Mouse (Mus musculus) heart, embryonic 15.5 days (tissue): ENCODE data around the gene Gm498. TPM values are rescaled to one million over a fixed set of nuclear protein-coding genes. Genes with fewer than 3 reads are reported as not detected.

Experiments
- ATAC-seq: fragments of 200-750 bp; cut with Nextera tagmentation; replicated peaks from 2 replicates; pipeline ENCODE4 v1.8.0; 2017; ENCODE audit warnings: low read depth, moderate TSS enrichment; ENCODE audit not compliant: insufficient number of reproducible peaks, insufficient read depth, low FRiP score
- H3K27ac ChIP-seq: fragments of 300-500 bp; sonication (generic); 2 replicates; pipeline ENCODE4 v1.5.1; 2015; ENCODE audit warnings: mild to moderate bottlenecking, inconsistent platforms
- H3K27me3 ChIP-seq: fragments of 300-500 bp; sonication (generic); 2 replicates; pipeline ENCODE4 v1.6.1; 2015; ENCODE audit warnings: inconsistent platforms
- H3K36me3 ChIP-seq: fragments of 300-500 bp; sonication (generic); 2 replicates; pipeline ENCODE4 v1.6.1; 2015; ENCODE audit warnings: mild to moderate bottlenecking, inconsistent platforms
- H3K4me1 ChIP-seq: fragments of 300-500 bp; sonication (generic); replicated peaks from 2 replicates; pipeline ENCODE4 v1.6.1; 2015; ENCODE audit warnings: inconsistent platforms
- H3K4me2 ChIP-seq: fragments of 300-500 bp; sonication (generic); 2 replicates; pipeline ENCODE4 v1.6.1; 2015; ENCODE audit warnings: inconsistent platforms, mild to moderate bottlenecking, moderate library complexity
- H3K4me3 ChIP-seq: fragments of 300-500 bp; sonication (generic); 2 replicates; pipeline ENCODE4 v1.5.1; 2015; ENCODE audit warnings: mild to moderate bottlenecking, inconsistent platforms
- H3K9ac ChIP-seq: fragments of 300-500 bp; sonication (generic); 2 replicates; pipeline ENCODE4 v1.6.1; 2015; ENCODE audit warnings: mild to moderate bottlenecking, inconsistent platforms
- H3K9me3 ChIP-seq: fragments of 300-500 bp; sonication (generic); replicated peaks from 2 replicates; pipeline ENCODE4 v1.6.1; 2016; ENCODE audit warnings: inconsistent platforms
- WGBS: fragments of 180-500 bp; shearing (Covaris S2); methylation state at CpG from one replicate; pipeline ENCODE4 v1.1.7; 2015; ENCODE audit warnings: mixed read lengths; 5-methylcytosine and 5-hydroxymethylcytosine counted together
- polyA plus RNA-seq: library from polyadenylated mRNA; unstranded; fragments of >200 nt; fragmentation: Nextera tagmentation; extraction: Ambion mirVana; gene quantifications from 2 replicates; pipeline ENCODE4 v1.2.1, GENCODE M21; 2015

Gene Gm498
- polyA plus RNA-seq = not detected in 2 replicates

DNA sequence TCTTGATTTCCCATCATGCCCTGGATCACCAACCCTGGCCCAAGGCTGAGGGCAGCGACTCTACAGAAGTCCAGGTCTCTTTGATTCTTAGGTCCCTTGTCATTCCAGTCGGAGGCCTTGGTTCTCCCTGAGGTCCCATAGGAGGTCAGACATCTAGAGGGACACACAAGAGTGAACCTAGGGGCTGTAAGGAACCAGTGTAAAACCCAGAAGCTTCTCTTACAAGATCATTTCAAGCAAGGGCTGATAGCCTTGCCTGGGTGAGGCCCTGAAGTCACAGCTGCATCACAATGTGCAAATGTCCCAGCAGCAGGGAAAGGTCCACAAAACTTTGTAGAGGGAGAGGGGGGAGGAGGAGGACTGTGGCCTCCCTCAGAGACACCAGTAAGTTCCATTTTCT lies at the start of gene Gm498:
Gm498 (plus strand) TSS at position 301 of the 400 bp plus-strand sequence.
- H3K27me3 ChIP-seq = no peaks in the 10 kb centered on the region
- WGBS = 91% methylated on average over 2 of the region's 2 CpGs

GRCm38 (mm10) chr7:143819201-143819600 lies 47.4 kb upstream of the Gm498 start:
- peaks cover 25% of the 10 kb centered on the region; the same call in 1 of the 2 replicates for H3K36me3 ChIP-seq
- H3K4me2 ChIP-seq = no peak overlapping the region
- WGBS = 63% methylated on average over 4 of the region's 4 CpGs
- no peak overlapping the region for H3K9ac ChIP-seq
- no peaks in the 10 kb centered on the region for H3K27me3 ChIP-seq
- no peaks in the 10 kb centered on the region for H3K9me3 ChIP-seq
- no peak overlapping the region for H3K27ac ChIP-seq
- H3K4me1 ChIP-seq = peaks cover 13% of the 10 kb centered on the region
- no peak for ATAC-seq
- no peak overlapping the region for H3K4me3 ChIP-seq

More for the DNA sequence above, at the start of gene Gm498:
- Histone ChIP-seq H3K4me1 (no peaks in the 10 kb centered on the region), H3K4me3 (no peak within 1 kb of the TSS), H3K27ac (no peak within 1 kb of the TSS), H3K36me3 (no peaks in the 10 kb centered on the region), H3K4me2 (no peak within 1 kb of the TSS), H3K9ac (no peak within 1 kb of the TSS), H3K9me3 (no peaks in the 10 kb centered on the region)
- ATAC-seq = no peak

- H3K4me1 ChIP-seq = peaks cover 13% of the 10 kb centered on the region
Measured at GRCm38 (mm10) chr7:143821241-143821640, 45.4 kb upstream of the Gm498 start.

GRCm38 (mm10) chr7:143822375-143823265 lies 44.0 kb upstream of the Gm498 start, which contains the start of the genes Nadsyn1 and Dhcr7:
Nadsyn1 (minus strand) TSS chr7:143822849.
Dhcr7 (plus strand) TSS chr7:143823145.
- under 1% methylated on average over 40 of the region's 40 CpGs for WGBS
- Histone ChIP-seq H3K27ac (peak within 1 kb of the TSS; percentile 76), H3K9ac (peak within 1 kb of the TSS; percentile 64), H3K4me3 (peak within 1 kb of the TSS; percentile 64), H3K9me3 (no peaks in the 10 kb centered on the region), H3K36me3 (peaks cover 6% of the 10 kb centered on the region; the same call in 1 of the 2 replicates), H3K4me2 (peak within 1 kb of the TSS; percentile 79), H3K27me3 (no peaks in the 10 kb centered on the region), H3K4me1 (peaks cover 13% of the 10 kb centered on the region)
- ATAC-seq = peak; percentile 99

More at GRCm38 (mm10) chr7:143821241-143821640, 45.4 kb upstream of the Gm498 start:
- WGBS = 91% methylated on average over 2 of the region's 2 CpGs
- H3K9ac ChIP-seq = no peak overlapping the region
- no peak overlapping the region for H3K27ac ChIP-seq
- no peak overlapping the region for H3K4me3 ChIP-seq
- no peak for ATAC-seq
- H3K36me3 ChIP-seq = peaks cover 10% of the 10 kb centered on the region; the same call in 1 of the 2 replicates
- H3K27me3 ChIP-seq = no peaks in the 10 kb centered on the region
- no peaks in the 10 kb centered on the region for H3K9me3 ChIP-seq
- H3K4me2 ChIP-seq = no peak overlapping the region

- peak; percentile 1; the same call in 1 of the 2 replicates for ATAC-seq
- Histone ChIP-seq H3K4me2 (peak overlapping the region; percentile 79), H3K27me3 (no peaks in the 10 kb centered on the region), H3K27ac (peak overlapping the region; percentile 76), H3K4me3 (peak overlapping the region; percentile 64), H3K9ac (peak overlapping the region; percentile 29), H3K9me3 (no peaks in the 10 kb centered on the region), H3K36me3 (peaks cover 1% of the 10 kb centered on the region; the same call in 1 of the 2 replicates), H3K4me1 (peaks cover 13% of the 10 kb centered on the region)
- WGBS = 74% methylated on average over 4 of the region's 4 CpGs
Measured at GRCm38 (mm10) chr7:143823266-143823605, 43.4 kb upstream of the Gm498 start.

GRCm38 (mm10) chr7:143826985-143827384 lies 39.7 kb upstream of the Gm498 start:
- H3K9me3 ChIP-seq = no peaks in the 10 kb centered on the region
- H3K27me3 ChIP-seq = no peaks in the 10 kb centered on the region
- WGBS = 85% methylated on average over 2 of the region's 2 CpGs
- H3K9ac ChIP-seq = no peak overlapping the region
- ATAC-seq = no peak
- peaks cover 17% of the 10 kb centered on the region for H3K4me1 ChIP-seq
- no peak overlapping the region for H3K27ac ChIP-seq
- no peaks in the 10 kb centered on the region for H3K36me3 ChIP-seq
- no peak overlapping the region for H3K4me2 ChIP-seq
- no peak overlapping the region for H3K4me3 ChIP-seq

DNA sequence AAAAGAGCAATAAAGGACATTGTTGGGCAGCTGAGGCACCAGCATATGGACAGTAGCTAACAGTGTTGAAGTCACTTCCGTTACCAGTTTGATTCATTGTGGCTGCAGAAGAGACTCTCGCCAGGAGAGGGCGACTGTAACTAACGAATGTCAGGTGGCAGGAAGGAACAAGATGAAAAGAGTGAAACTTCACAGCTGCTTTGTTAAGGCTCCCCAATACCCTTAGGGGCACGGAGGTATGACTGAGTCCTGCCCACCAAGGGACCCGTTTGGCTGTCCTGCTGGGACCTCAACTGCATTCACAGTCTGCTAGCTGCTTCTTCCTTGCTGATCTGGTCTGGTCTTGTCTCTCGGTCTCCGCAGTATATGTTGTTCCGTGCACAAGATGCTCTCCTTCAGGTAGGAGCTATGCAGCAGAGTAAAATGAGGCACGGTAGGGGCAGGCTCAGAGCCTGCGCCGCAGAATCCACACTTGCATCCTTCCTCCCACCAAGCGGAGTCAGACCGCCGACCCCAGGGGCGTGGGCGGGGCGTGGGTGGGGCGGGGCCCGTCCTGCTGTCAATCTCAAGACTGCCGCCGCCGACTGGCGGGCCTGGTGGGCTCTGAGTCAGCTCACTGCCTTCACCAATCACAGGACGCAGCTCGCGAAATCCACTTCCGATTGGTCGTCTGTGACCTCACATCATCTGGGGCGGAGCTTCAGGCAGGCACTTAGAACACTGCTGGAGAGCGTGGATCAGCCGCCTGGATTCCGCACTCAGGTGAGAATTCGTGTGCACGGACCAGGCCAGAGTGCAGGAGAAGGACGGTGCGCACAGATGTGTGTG lies 36.9 kb upstream of the Gm498 start:
- peak overlapping the region; percentile 74 for H3K4me3 ChIP-seq
- peak overlapping the region; percentile 89 for H3K4me2 ChIP-seq
- peak; percentile 97 for ATAC-seq
- peak overlapping the region; percentile 92 for H3K27ac ChIP-seq
- H3K27me3 ChIP-seq = no peaks in the 10 kb centered on the region
- no peaks in the 10 kb centered on the region for H3K9me3 ChIP-seq
- 3% methylated on average over 37 of the region's 37 CpGs for WGBS
- peaks cover 18% of the 10 kb centered on the region for H3K4me1 ChIP-seq
- peak overlapping the region; percentile 66 for H3K9ac ChIP-seq
- no peaks in the 10 kb centered on the region for H3K36me3 ChIP-seq

- Histone ChIP-seq H3K27me3 (no peaks in the 10 kb centered on the region), H3K4me2 (peak overlapping the region; percentile 89), H3K9me3 (no peaks in the 10 kb centered on the region), H3K4me1 (peaks cover 20% of the 10 kb centered on the region), H3K27ac (peak overlapping the region; percentile 43; the same call in 1 of the 2 replicates), H3K36me3 (no peaks in the 10 kb centered on the region), H3K4me3 (peak overlapping the region; percentile 74), H3K9ac (peak overlapping the region; percentile 59)
- ATAC-seq = no peak
- WGBS = 6% methylated on average over 6 of the region's 6 CpGs
Measured at GRCm38 (mm10) chr7:143830399-143830798, 36.2 kb upstream of the Gm498 start.

GRCm38 (mm10) chr7:143832196-143832595 lies 34.4 kb upstream of the Gm498 start:
- no peak overlapping the region for H3K4me2 ChIP-seq
- H3K4me3 ChIP-seq = no peak overlapping the region
- 78% methylated on average over 8 of the region's 8 CpGs for WGBS
- no peaks in the 10 kb centered on the region for H3K27me3 ChIP-seq
- no peak for ATAC-seq
- peaks cover 2% of the 10 kb centered on the region; the same call in 1 of the 2 replicates for H3K36me3 ChIP-seq
- H3K9me3 ChIP-seq = no peaks in the 10 kb centered on the region
- no peak overlapping the region for H3K27ac ChIP-seq
- peaks cover 20% of the 10 kb centered on the region for H3K4me1 ChIP-seq
- H3K9ac ChIP-seq = no peak overlapping the region

GRCm38 (mm10) chr7:143832611-143833010 lies 34.0 kb upstream of the Gm498 start:
- Histone ChIP-seq H3K27ac (no peak overlapping the region), H3K4me2 (no peak overlapping the region), H3K4me3 (no peak overlapping the region), H3K27me3 (no peaks in the 10 kb centered on the region), H3K4me1 (peaks cover 20% of the 10 kb centered on the region), H3K36me3 (peaks cover 6% of the 10 kb centered on the region; the same call in 1 of the 2 replicates), H3K9ac (no peak overlapping the region), H3K9me3 (no peaks in the 10 kb centered on the region)
- whole genome bisulfite sequencing = 97% methylated on average over 2 of the region's 2 CpGs
- no peak for ATAC-seq
